Mouse (Mus musculus): ENCODE data around the gene Jag2.
A peak's percentile ranks its signal among the peaks of the same experiment; 100 is the strongest.

The Jag2 gene

GRCm38 (mm10) chr12:112903941-112904340 lies 25.6 kb downstream of the Jag2 start:
- no peak for DNase-seq (ENCODE audit: low spot score in 2 of 2)

- peak; percentile 68 to 83 for DNase-seq (ENCODE audit: low spot score in 2 of 2)
These were observed 28.9 kb downstream of the Jag2 start for GRCm38 (mm10) chr12:112900641-112901040.

- DNase-seq (ENCODE audit: low spot score in 2 of 2) = no peak
These were observed 30.6 kb downstream of the Jag2 start for GRCm38 (mm10) chr12:112898960-112899359.

- no peak for DNase-seq (ENCODE audit: low spot score in 2 of 2)
These were observed 31.2 kb downstream of the Jag2 start for GRCm38 (mm10) chr12:112898351-112898750.

- DNase-seq (ENCODE audit: low spot score in 2 of 2) = no peak
These were observed 31.9 kb downstream of the Jag2 start for GRCm38 (mm10) chr12:112897522-112898212.

- peak in 1 of 2 experiments; percentile 39 for DNase-seq (ENCODE audit: low spot score in 2 of 2)
These were observed 34.6 kb downstream of the Jag2 start for GRCm38 (mm10) chr12:112894969-112895368.

GRCm38 (mm10) chr12:112894303-112894884 lies 35.2 kb downstream of the Jag2 start:
- no peak for DNase-seq (ENCODE audit: low spot score in 2 of 2)

- no peak for DNase-seq (ENCODE audit: low spot score in 2 of 2)
These were observed 44.1 kb downstream of the Jag2 start for GRCm38 (mm10) chr12:112885465-112885864.

GRCm38 (mm10) chr12:112881301-112881815 lies 48.2 kb downstream of the Jag2 start:
- DNase-seq (ENCODE audit: low spot score in 2 of 2) = no peak

GRCm38 (mm10) chr12:112880661-112881060 lies 48.9 kb downstream of the Jag2 start:
- DNase-seq (ENCODE audit: low spot score in 2 of 2) = no peak

- no peak for DNase-seq (ENCODE audit: low spot score in 2 of 2)
These were observed 49.8 kb downstream of the Jag2 start for GRCm38 (mm10) chr12:112879731-112880130.

- DNase-seq (ENCODE audit: low spot score in 2 of 2) = no peak
These were observed 52.0 kb downstream of the Jag2 start for GRCm38 (mm10) chr12:112877607-112878020.

- no peak for DNase-seq (ENCODE audit: low spot score in 2 of 2)
These were observed 52.5 kb downstream of the Jag2 start for GRCm38 (mm10) chr12:112877073-112877576.

- DNase-seq (ENCODE audit: low spot score in 2 of 2) = no peak
These were observed 53.1 kb downstream of the Jag2 start for GRCm38 (mm10) chr12:112876332-112877072.

GRCm38 (mm10) chr12:112875225-112876013 lies 54.2 kb downstream of the Jag2 start:
- DNase-seq (ENCODE audit: low spot score in 2 of 2) = peak; percentile 49 to 91

- DNase-seq (ENCODE audit: low spot score in 2 of 2) = no peak
These were observed 55.4 kb downstream of the Jag2 start for GRCm38 (mm10) chr12:112874199-112874598.

GRCm38 (mm10) chr12:112873452-112874190 lies 56.0 kb downstream of the Jag2 start:
- DNase-seq (ENCODE audit: low spot score in 2 of 2) = peak in 1 of 2 experiments; percentile 50

- DNase-seq (ENCODE audit: low spot score in 2 of 2) = no peak
These were observed 56.6 kb downstream of the Jag2 start for GRCm38 (mm10) chr12:112872991-112873390.

GRCm38 (mm10) chr12:112871272-112871671 lies 58.3 kb downstream of the Jag2 start:
- DNase-seq (ENCODE audit: low spot score in 2 of 2) = no peak

GRCm38 (mm10) chr12:112870775-112871174 lies 58.8 kb downstream of the Jag2 start:
- DNase-seq (ENCODE audit: low spot score in 2 of 2) = no peak

- no peak for DNase-seq (ENCODE audit: low spot score in 2 of 2)
These were observed 59.8 kb downstream of the Jag2 start for GRCm38 (mm10) chr12:112869783-112870204.

Data from left cerebral cortex, adult 9 months (tissue).